Mouse (Mus musculus): ENCODE measurements around the gene Nf1. TPM values are rescaled to one million over a fixed set of nuclear protein-coding genes. Genes with fewer than 3 reads are reported as not detected.

The Nf1 gene
- polyA plus RNA-seq, 1 experiment from 2014 or later = 7.2 TPM

DNA sequence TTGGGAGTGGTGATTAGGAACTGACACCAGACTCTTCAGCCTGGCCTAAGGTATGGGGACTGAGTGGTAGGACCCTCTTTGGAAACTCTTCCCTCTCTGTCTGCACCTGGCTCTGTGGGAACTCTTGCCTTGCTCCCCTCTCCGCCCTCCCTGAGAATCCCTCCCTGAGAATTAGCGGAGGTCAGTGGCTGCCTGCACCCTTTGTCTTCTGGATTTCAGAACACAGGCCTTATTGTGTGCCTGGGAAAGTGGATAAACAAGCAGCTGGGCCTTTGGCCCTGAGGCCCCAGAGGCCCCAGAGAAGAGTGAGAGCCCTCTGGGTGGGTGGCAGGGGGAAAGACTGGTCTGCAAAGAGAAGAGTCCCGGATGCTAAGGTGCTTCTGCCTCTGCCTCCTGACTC is 273.6 kb downstream of the Nf1 start:
- DNase-seq (ENCODE audit: low spot score) = no peak
- no peaks in the 10 kb centered on the region for H3K9me3 ChIP-seq (ENCODE audit: low read length)
- H3K4me1 ChIP-seq (ENCODE audit: insufficient read depth, low read depth, low read length) = no peaks in the 10 kb centered on the region
- no peak for TF ChIP-seq CTCF (IDR thresholded peaks at IDR 0.05)
- ATAC-seq = no peak
- no peak overlapping the region for H3K4me2 ChIP-seq (replicated peaks; ENCODE audit: low read depth, low read length)
- no peak overlapping the region for H3K27ac ChIP-seq (ENCODE audit: low read length)
- no peaks in the 10 kb centered on the region for H3K27me3 ChIP-seq (replicated peaks; ENCODE audit: insufficient read depth, low read length)
- H3K9ac ChIP-seq (replicated peaks; ENCODE audit: low read depth) = no peak overlapping the region
- WGBS = 47% methylated on average over 3 of the region's 3 CpGs
- H3K36me3 ChIP-seq (ENCODE audit: insufficient read depth, low read length) = no peaks in the 10 kb centered on the region
- no peak overlapping the region for H3K4me3 ChIP-seq (ENCODE audit: low read depth, low read length)

DNA sequence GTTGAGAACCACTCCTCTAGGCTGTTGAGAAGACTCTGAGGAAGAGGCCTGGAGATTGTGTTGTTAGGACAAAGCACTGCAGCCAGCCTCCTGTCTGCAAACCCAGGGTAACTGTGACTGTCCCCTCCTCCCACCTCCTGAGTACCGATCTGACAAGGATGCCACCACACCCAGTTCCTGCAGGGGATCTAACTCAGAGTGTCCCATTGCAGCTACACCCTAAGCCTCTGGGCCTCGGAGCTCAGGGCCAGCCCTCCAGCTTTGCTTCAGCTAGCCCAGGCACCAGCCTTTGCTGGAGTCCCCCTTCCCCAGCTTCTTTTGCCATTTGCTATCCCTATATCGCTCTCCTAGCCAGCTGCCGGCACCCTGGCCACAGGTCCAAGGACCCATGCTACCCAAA is 274.2 kb downstream of the Nf1 start:
- no peak for TF ChIP-seq CTCF (IDR thresholded peaks at IDR 0.05)
- no peak for TF ChIP-seq EP300 (IDR thresholded peaks at IDR 0.05)

DNA sequence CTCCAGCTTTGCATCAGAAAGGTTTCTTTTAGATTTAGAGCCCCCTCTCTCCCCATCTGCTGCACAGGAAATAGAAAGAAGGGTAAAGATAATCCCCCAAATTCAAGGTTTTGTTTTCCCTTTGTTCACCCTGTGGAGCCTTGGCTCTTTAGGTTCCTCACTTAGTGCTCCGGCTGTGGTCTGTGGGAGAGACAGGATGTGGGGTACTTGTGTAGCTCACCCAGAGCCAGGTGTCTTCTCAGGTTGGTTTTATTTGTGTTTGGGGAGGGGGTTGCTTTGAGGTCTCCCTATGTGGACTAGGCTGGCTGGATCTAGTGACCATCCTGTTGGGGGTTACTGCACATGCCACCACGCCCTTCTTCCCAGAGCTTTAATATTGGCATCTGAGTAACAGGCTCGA is 275.4 kb downstream of the Nf1 start:
- H3K36me3 ChIP-seq (ENCODE audit: insufficient read depth, low read length) = no peaks in the 10 kb centered on the region
- DNase-seq (ENCODE audit: low spot score) (no peak), ATAC-seq (no peak)
- no peaks in the 10 kb centered on the region for H3K9me3 ChIP-seq (ENCODE audit: low read length)
- no peak overlapping the region for H3K4me2 ChIP-seq (replicated peaks; ENCODE audit: low read depth, low read length)
- TF ChIP-seq EP300 (IDR thresholded peaks at IDR 0.05) (no peak), CTCF (IDR thresholded peaks at IDR 0.05) (no peak)
- no peak overlapping the region for H3K9ac ChIP-seq (replicated peaks; ENCODE audit: low read depth)
- H3K4me3 ChIP-seq (ENCODE audit: low read depth, low read length) = no peak overlapping the region
- no peaks in the 10 kb centered on the region for H3K27me3 ChIP-seq (replicated peaks; ENCODE audit: insufficient read depth, low read length)
- no peaks in the 10 kb centered on the region for H3K4me1 ChIP-seq (ENCODE audit: insufficient read depth, low read depth, low read length)
- 83% methylated on average over 3 of the region's 3 CpGs for WGBS
- no peak overlapping the region for H3K27ac ChIP-seq (ENCODE audit: low read length)

More for the DNA sequence above, 274.2 kb downstream of the Nf1 start:
- no peaks in the 10 kb centered on the region for H3K4me1 ChIP-seq (ENCODE audit: insufficient read depth, low read depth, low read length)
- H3K27me3 ChIP-seq (replicated peaks; ENCODE audit: insufficient read depth, low read length) = no peaks in the 10 kb centered on the region
- WGBS = 48% methylated on average over 4 of the region's 4 CpGs
- no peak overlapping the region for H3K4me2 ChIP-seq (replicated peaks; ENCODE audit: low read depth, low read length)
- no peak for ATAC-seq
- H3K9ac ChIP-seq (replicated peaks; ENCODE audit: low read depth) = no peak overlapping the region
- H3K9me3 ChIP-seq (ENCODE audit: low read length) = no peaks in the 10 kb centered on the region
- no peak for DNase-seq (ENCODE audit: low spot score)
- no peaks in the 10 kb centered on the region for H3K36me3 ChIP-seq (ENCODE audit: insufficient read depth, low read length)
- no peak overlapping the region for H3K27ac ChIP-seq (ENCODE audit: low read length)
- H3K4me3 ChIP-seq (ENCODE audit: low read depth, low read length) = no peak overlapping the region

DNA sequence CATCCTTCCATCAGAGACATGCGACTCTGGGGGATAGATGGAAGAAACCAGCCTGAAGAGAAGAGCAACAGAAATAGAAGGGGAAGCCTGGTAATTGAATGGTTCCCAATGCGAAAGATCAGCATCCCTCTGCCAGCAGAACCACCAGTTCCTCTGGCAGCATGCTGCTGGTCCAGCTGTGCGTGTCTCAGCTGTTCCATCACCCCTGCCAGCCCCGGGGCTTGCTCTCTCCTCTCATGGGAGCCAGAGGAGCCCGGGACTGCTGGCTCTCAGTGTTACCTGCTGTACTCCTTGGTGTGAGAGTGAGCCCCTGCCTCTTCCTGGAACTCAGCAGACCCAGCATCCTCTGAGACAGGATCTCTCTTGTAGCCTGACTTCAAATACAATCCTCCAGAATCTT is 276.4 kb downstream of the Nf1 start:
- Histone ChIP-seq H3K27me3 (replicated peaks; ENCODE audit: insufficient read depth, low read length) (no peaks in the 10 kb centered on the region), H3K4me2 (replicated peaks; ENCODE audit: low read depth, low read length) (no peak overlapping the region), H3K36me3 (ENCODE audit: insufficient read depth, low read length) (no peaks in the 10 kb centered on the region), H3K27ac (ENCODE audit: low read length) (no peak overlapping the region), H3K9ac (replicated peaks; ENCODE audit: low read depth) (no peak overlapping the region), H3K4me1 (ENCODE audit: insufficient read depth, low read depth, low read length) (no peaks in the 10 kb centered on the region), H3K9me3 (ENCODE audit: low read length) (no peaks in the 10 kb centered on the region), H3K4me3 (ENCODE audit: low read depth, low read length) (no peak overlapping the region)
- DNase-seq (ENCODE audit: low spot score) = no peak
- WGBS = 45% methylated on average over 5 of the region's 5 CpGs
- no peak for TF ChIP-seq CTCF (IDR thresholded peaks at IDR 0.05)
- TF ChIP-seq EP300 (IDR thresholded peaks at IDR 0.05) = no peak
- no peak for ATAC-seq

DNA sequence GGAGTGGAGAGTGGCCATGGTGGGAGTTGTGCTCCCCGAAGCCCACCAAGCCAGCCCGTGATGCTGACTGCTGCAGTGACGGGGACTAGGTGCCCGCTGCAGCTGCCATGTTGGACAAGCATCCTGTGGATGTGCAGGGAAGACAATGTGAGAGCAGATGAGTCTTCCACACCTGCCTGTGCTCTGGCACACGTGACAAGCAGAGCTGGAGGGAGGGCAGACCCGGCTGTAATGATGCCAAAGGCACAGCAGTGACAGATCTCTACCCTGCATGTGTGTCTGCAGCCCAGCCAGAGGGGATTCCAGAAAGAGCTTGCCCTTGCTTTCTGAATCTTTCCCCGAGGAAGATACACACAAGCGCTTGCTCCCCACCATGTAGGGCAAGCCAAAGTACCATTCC is 278.5 kb downstream of the Nf1 start:
- Histone ChIP-seq H3K4me3 (ENCODE audit: low read depth, low read length) (no peak overlapping the region), H3K9ac (replicated peaks; ENCODE audit: low read depth) (no peak overlapping the region), H3K36me3 (ENCODE audit: insufficient read depth, low read length) (no peaks in the 10 kb centered on the region), H3K9me3 (ENCODE audit: low read length) (no peaks in the 10 kb centered on the region), H3K4me2 (replicated peaks; ENCODE audit: low read depth, low read length) (no peak overlapping the region), H3K4me1 (ENCODE audit: insufficient read depth, low read depth, low read length) (no peaks in the 10 kb centered on the region), H3K27me3 (replicated peaks; ENCODE audit: insufficient read depth, low read length) (no peaks in the 10 kb centered on the region), H3K27ac (ENCODE audit: low read length) (no peak overlapping the region)
- TF ChIP-seq EP300 (IDR thresholded peaks at IDR 0.05) = no peak
- no peak for TF ChIP-seq CTCF (IDR thresholded peaks at IDR 0.05)
- DNase-seq (ENCODE audit: low spot score) (no peak), ATAC-seq (no peak)
- WGBS = 84% methylated on average over 8 of the region's 8 CpGs

DNA sequence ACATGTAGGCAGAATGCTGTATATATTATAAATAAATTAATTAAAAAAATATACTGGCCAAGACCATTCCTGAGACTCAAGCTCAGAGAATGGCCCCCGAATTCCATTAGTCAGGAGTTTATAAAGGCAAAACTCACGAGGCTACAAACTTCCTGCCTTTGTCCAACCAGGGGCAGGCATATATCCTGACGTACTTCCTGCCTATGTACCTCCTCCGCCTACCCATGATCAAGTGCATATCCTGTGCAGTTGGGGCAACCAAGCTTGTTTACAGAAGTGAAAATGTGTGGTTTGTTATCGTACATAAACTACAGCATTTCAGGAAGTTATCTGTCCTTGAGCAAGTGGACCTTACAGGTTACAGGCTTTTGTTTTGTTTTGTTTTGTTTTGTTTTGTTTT is 283.5 kb downstream of the Nf1 start:
- Histone ChIP-seq H3K9me3 (ENCODE audit: low read length) (no peaks in the 10 kb centered on the region), H3K4me3 (ENCODE audit: low read depth, low read length) (no peak overlapping the region), H3K9ac (replicated peaks; ENCODE audit: low read depth) (no peak overlapping the region), H3K36me3 (ENCODE audit: insufficient read depth, low read length) (no peaks in the 10 kb centered on the region), H3K4me1 (ENCODE audit: insufficient read depth, low read depth, low read length) (no peaks in the 10 kb centered on the region), H3K4me2 (replicated peaks; ENCODE audit: low read depth, low read length) (no peak overlapping the region), H3K27me3 (replicated peaks; ENCODE audit: insufficient read depth, low read length) (no peaks in the 10 kb centered on the region), H3K27ac (ENCODE audit: low read length) (no peak overlapping the region)
- ATAC-seq (peak; percentile 43; the same call in 1 of the 2 replicates), DNase-seq (ENCODE audit: low spot score) (peak; percentile 61)
- 54% methylated on average over 5 of the region's 5 CpGs for WGBS
- no peak for TF ChIP-seq CTCF (IDR thresholded peaks at IDR 0.05)
- TF ChIP-seq EP300 (IDR thresholded peaks at IDR 0.05) = no peak

DNA sequence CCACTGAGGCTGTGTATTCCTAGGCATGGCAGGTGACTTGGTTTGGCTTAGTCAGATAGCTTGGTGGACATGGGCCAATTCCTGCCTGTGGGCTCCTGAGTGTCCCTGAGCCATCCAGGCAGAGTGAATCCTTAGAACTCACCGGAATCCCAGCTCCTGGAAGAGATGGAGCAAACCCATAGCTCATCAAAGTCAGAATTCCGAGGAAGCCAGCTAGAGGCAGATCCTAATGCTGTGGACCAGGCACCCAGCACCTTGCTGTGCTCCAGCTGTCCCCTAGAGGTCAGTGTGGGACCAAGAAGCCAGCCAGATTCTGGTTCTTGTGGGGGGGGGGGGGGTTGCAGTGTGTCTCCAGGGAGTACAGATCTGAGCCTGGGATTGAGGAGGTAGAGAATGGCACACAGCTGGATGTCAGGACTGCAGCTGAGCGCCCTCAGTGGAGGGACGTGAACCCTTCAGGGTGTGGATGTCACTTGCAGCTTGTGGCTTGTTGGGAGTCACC is 285.4 kb downstream of the Nf1 start:
- no peak overlapping the region for H3K27ac ChIP-seq (ENCODE audit: low read length)
- no peaks in the 10 kb centered on the region for H3K36me3 ChIP-seq (ENCODE audit: insufficient read depth, low read length)
- peak; percentile 49 for ATAC-seq
- H3K9ac ChIP-seq (replicated peaks; ENCODE audit: low read depth) = no peak overlapping the region
- no peaks in the 10 kb centered on the region for H3K9me3 ChIP-seq (ENCODE audit: low read length)
- TF ChIP-seq EP300 (IDR thresholded peaks at IDR 0.05) (no peak), CTCF (IDR thresholded peaks at IDR 0.05) (peak; percentile 88)
- H3K27me3 ChIP-seq (replicated peaks; ENCODE audit: insufficient read depth, low read length) = no peaks in the 10 kb centered on the region
- no peaks in the 10 kb centered on the region for H3K4me1 ChIP-seq (ENCODE audit: insufficient read depth, low read depth, low read length)
- DNase-seq (ENCODE audit: low spot score) = peak; percentile 56
- no peak overlapping the region for H3K4me2 ChIP-seq (replicated peaks; ENCODE audit: low read depth, low read length)
- 19% methylated on average over 4 of the region's 4 CpGs for WGBS
- no peak overlapping the region for H3K4me3 ChIP-seq (ENCODE audit: low read depth, low read length)
